Mouse (Mus musculus) hindbrain, embryonic 10.5 days (tissue): ENCODE data around the gene Slc22a22. TPM values are rescaled to one million over a fixed set of nuclear protein-coding genes. Genes with fewer than 3 reads are reported as not detected.
A peak's percentile ranks its signal among the peaks of the same experiment; 100 is the strongest.

Experiments
- DNase-seq: peaks from one replicate; pipeline ENCODE4 v3.0.0-alpha.2; 2017; ENCODE audit warnings: low spot score
- H3K27ac ChIP-seq: fragments of 300-500 bp; sonication (generic); 2 replicates; pipeline ENCODE4 v1.5.1; 2016; ENCODE audit warnings: mild to moderate bottlenecking, moderate library complexity
- H3K27me3 ChIP-seq: fragments of 300-500 bp; sonication (generic); 2 replicates; pipeline ENCODE4 v1.6.1; 2016; ENCODE audit warnings: mild to moderate bottlenecking; ENCODE audit not compliant: poor library complexity, insufficient read depth, severe bottlenecking
- H3K36me3 ChIP-seq: fragments of 300-500 bp; sonication (generic); 2 replicates; pipeline ENCODE4 v1.6.1; 2016; ENCODE audit warnings: mild to moderate bottlenecking, moderate library complexity
- H3K4me1 ChIP-seq: fragments of 300-500 bp; sonication (generic); replicated peaks from 2 replicates; pipeline ENCODE4 v1.6.1; 2016; ENCODE audit warnings: mild to moderate bottlenecking
- H3K4me3 ChIP-seq: fragments of 300-500 bp; sonication (generic); 2 replicates; pipeline ENCODE4 v1.5.1; 2016; ENCODE audit warnings: mild to moderate bottlenecking, moderate library complexity
- H3K9me3 ChIP-seq: fragments of 300-500 bp; sonication (generic); 2 replicates; pipeline ENCODE4 v1.6.1; 2016; ENCODE audit warnings: mild to moderate bottlenecking, moderate library complexity
- WGBS: fragments of 180-500 bp; shearing (Covaris S2); methylation state at CpG from one replicate; pipeline ENCODE4 v1.1.7; 2016; 5-methylcytosine and 5-hydroxymethylcytosine counted together
- polyA plus RNA-seq: library from polyadenylated mRNA; unstranded; fragments of >200 nt; fragmentation: Nextera tagmentation; extraction: Ambion mirVana; gene quantifications from 2 replicates; pipeline ENCODE4 v1.2.1, GENCODE M21; 2016

Gene Slc22a22
- polyA plus RNA-seq, result not detected in 2 replicates

GRCm38 (mm10) chr15:57477525-57477924, at the start of gene Slc22a22:
Gene Slc22a22, minus strand, starts transcription at chr15:57477625.
- no peak for DNase-seq
- Histone ChIP-seq H3K4me3 (no peak within 1 kb of the TSS), H3K4me1 (peaks cover 4% of the 10 kb centered on the region; the same call in 1 of the 2 replicates), H3K27ac (no peak within 1 kb of the TSS), H3K36me3 (no peaks in the 10 kb centered on the region), H3K27me3 (no peaks in the 10 kb centered on the region), H3K9me3 (no peaks in the 10 kb centered on the region)
- 81% methylated on average over 2 of the region's 2 CpGs for WGBS

GRCm38 (mm10) chr15:57523510-57524298, 46.3 kb upstream of the Slc22a22 start:
- H3K4me1 ChIP-seq, result peaks cover 19% of the 10 kb centered on the region; the same call in 1 of the 2 replicates
- 51% methylated on average over 10 of the region's 10 CpGs for WGBS
- no peaks in the 10 kb centered on the region for H3K36me3 ChIP-seq
- no peak overlapping the region for H3K4me3 ChIP-seq
- H3K9me3 ChIP-seq, result no peaks in the 10 kb centered on the region
- H3K27me3 ChIP-seq, result no peaks in the 10 kb centered on the region
- H3K27ac ChIP-seq, result peak overlapping the region; percentile 9; the same call in 1 of the 2 replicates
- peak; percentile 18 for DNase-seq

- Histone ChIP-seq H3K27me3 (no peaks in the 10 kb centered on the region), H3K4me3 (no peak overlapping the region), H3K27ac (no peak overlapping the region), H3K36me3 (no peaks in the 10 kb centered on the region), H3K9me3 (no peaks in the 10 kb centered on the region), H3K4me1 (peaks cover 19% of the 10 kb centered on the region; the same call in 1 of the 2 replicates)
- WGBS, result 65% methylated on average over 1 of the region's 1 CpGs
- no peak for DNase-seq
These were observed 44.7 kb upstream of the Slc22a22 start for GRCm38 (mm10) chr15:57522160-57522559.

- Histone ChIP-seq H3K4me1 (peaks cover 14% of the 10 kb centered on the region), H3K27me3 (no peaks in the 10 kb centered on the region), H3K4me3 (no peak overlapping the region), H3K27ac (peak overlapping the region; percentile 79), H3K9me3 (peaks cover 9% of the 10 kb centered on the region), H3K36me3 (no peaks in the 10 kb centered on the region)
- WGBS, result 19% methylated on average over 21 of the region's 21 CpGs
- peak; percentile 78 for DNase-seq
These were observed 32.1 kb upstream of the Slc22a22 start for GRCm38 (mm10) chr15:57509185-57510172.

GRCm38 (mm10) chr15:57508242-57509184, 31.1 kb upstream of the Slc22a22 start:
- H3K9me3 ChIP-seq, result peaks cover 3% of the 10 kb centered on the region
- no peak overlapping the region for H3K4me3 ChIP-seq
- 65% methylated on average over 11 of the region's 11 CpGs for WGBS
- peak; percentile 86 for DNase-seq
- H3K27me3 ChIP-seq, result no peaks in the 10 kb centered on the region
- peaks cover 17% of the 10 kb centered on the region for H3K4me1 ChIP-seq
- H3K27ac ChIP-seq, result peak overlapping the region; percentile 79
- H3K36me3 ChIP-seq, result no peaks in the 10 kb centered on the region

GRCm38 (mm10) chr15:57504126-57504705, 26.8 kb upstream of the Slc22a22 start:
- Histone ChIP-seq H3K27me3 (no peaks in the 10 kb centered on the region), H3K27ac (peak overlapping the region; percentile 23; the same call in 1 of the 2 replicates), H3K36me3 (no peaks in the 10 kb centered on the region), H3K4me1 (peaks cover 8% of the 10 kb centered on the region), H3K9me3 (no peaks in the 10 kb centered on the region), H3K4me3 (no peak overlapping the region)
- DNase-seq, result no peak
- 67% methylated on average over 9 of the region's 9 CpGs for WGBS

- Histone ChIP-seq H3K36me3 (no peaks in the 10 kb centered on the region), H3K4me3 (no peak overlapping the region), H3K9me3 (no peaks in the 10 kb centered on the region), H3K27ac (no peak overlapping the region), H3K27me3 (no peaks in the 10 kb centered on the region), H3K4me1 (peaks cover 3% of the 10 kb centered on the region; the same call in 1 of the 2 replicates)
- 93% methylated on average over 3 of the region's 3 CpGs for WGBS
- DNase-seq, result no peak
These were observed 26.2 kb upstream of the Slc22a22 start for GRCm38 (mm10) chr15:57503656-57504055.

GRCm38 (mm10) chr15:57501559-57501958, 24.1 kb upstream of the Slc22a22 start:
- Histone ChIP-seq H3K4me3 (no peak overlapping the region), H3K4me1 (peaks cover 3% of the 10 kb centered on the region; the same call in 1 of the 2 replicates), H3K27ac (no peak overlapping the region), H3K27me3 (no peaks in the 10 kb centered on the region), H3K9me3 (no peaks in the 10 kb centered on the region), H3K36me3 (no peaks in the 10 kb centered on the region)
- DNase-seq, result no peak

- 82% methylated on average over 2 of the region's 2 CpGs for WGBS
- Histone ChIP-seq H3K4me1 (no peaks in the 10 kb centered on the region), H3K9me3 (no peaks in the 10 kb centered on the region), H3K27me3 (no peaks in the 10 kb centered on the region), H3K27ac (no peak overlapping the region), H3K36me3 (no peaks in the 10 kb centered on the region), H3K4me3 (no peak overlapping the region)
- DNase-seq, result no peak
These were observed 18.7 kb upstream of the Slc22a22 start for GRCm38 (mm10) chr15:57496106-57496505.

GRCm38 (mm10) chr15:57482509-57482908, 5.1 kb upstream of the Slc22a22 start:
- no peak for DNase-seq
- Histone ChIP-seq H3K4me1 (peaks cover 6% of the 10 kb centered on the region; the same call in 1 of the 2 replicates), H3K36me3 (no peaks in the 10 kb centered on the region), H3K9me3 (no peaks in the 10 kb centered on the region), H3K27ac (no peak overlapping the region), H3K27me3 (no peaks in the 10 kb centered on the region), H3K4me3 (no peak overlapping the region)
- WGBS, result 39% methylated on average over 2 of the region's 2 CpGs

GRCm38 (mm10) chr15:57471648-57472047, 5.8 kb downstream of the Slc22a22 start:
- no peak for DNase-seq
- Histone ChIP-seq H3K4me1 (no peaks in the 10 kb centered on the region), H3K27me3 (no peaks in the 10 kb centered on the region), H3K4me3 (no peak overlapping the region), H3K9me3 (no peaks in the 10 kb centered on the region), H3K27ac (no peak overlapping the region), H3K36me3 (no peaks in the 10 kb centered on the region)
- WGBS, result 61% methylated on average over 3 of the region's 3 CpGs

GRCm38 (mm10) chr15:57465996-57466395, 11.4 kb downstream of the Slc22a22 start:
- no peak for DNase-seq
- H3K4me1 ChIP-seq, result no peaks in the 10 kb centered on the region
- H3K9me3 ChIP-seq, result no peaks in the 10 kb centered on the region
- H3K36me3 ChIP-seq, result no peaks in the 10 kb centered on the region
- H3K27ac ChIP-seq, result no peak overlapping the region
- no peaks in the 10 kb centered on the region for H3K27me3 ChIP-seq
- H3K4me3 ChIP-seq, result no peak overlapping the region
